In genomic region chr1:181352043-181352366, GRCm38 (mm10) we compare ENCODE assay signal across 9 mouse cellular contexts. TPM values are rescaled to one million over a fixed set of nuclear protein-coding genes. Genes with fewer than 3 reads are reported as not detected.
DNase-seq lines count a peak whose midpoint lies in the region; ATAC-seq and TF ChIP-seq lines count a peak whose summit lies in the region.
"Had no signal": no experiment of that assay in that cellular context is flagged by ENCODE, and none has a peak within 500 bp of the region (broad histone marks: within the 10 kb centered on the region; RNA-seq: fewer than 3 reads in every experiment).

No protein-coding gene starts in this region.

- TF ChIP-seq POLR2A in small intestine, adult 2 months (IDR thresholded peaks at IDR 0.05; ENCODE audit: low read depth, low read length) = no peak

- no peaks in the 10 kb centered on the region for H3K36me3 ChIP-seq in megakaryocyte, embryonic 14.5 days (replicated peaks; ENCODE audit: low read length)
- no peaks in the 10 kb centered on the region for H3K36me3 ChIP-seq in limb, embryonic 12.5 days
- no peaks in the 10 kb centered on the region for H3K36me3 ChIP-seq in small intestine, adult 2 months (ENCODE audit: control insufficient read depth, insufficient read depth, low read length)

- peak overlapping the region; percentile 99 for H3K4me2 ChIP-seq in limb, embryonic 12.5 days

- 3% methylated on average over 3 of the region's 3 CpGs for WGBS in limb, embryonic 12.5 days
- WGBS in small intestine, adult 2 months = 21% methylated on average over 3 of the region's 3 CpGs

- H3K4me1 ChIP-seq in megakaryocyte, embryonic 14.5 days = peaks cover 24% of the 10 kb centered on the region
- peaks cover 21% of the 10 kb centered on the region for H3K4me1 ChIP-seq in limb, embryonic 12.5 days (replicated peaks)
- peaks cover 6% of the 10 kb centered on the region; the same call in 1 of the 2 replicates for H3K4me1 ChIP-seq in small intestine, adult 2 months (ENCODE audit: control insufficient read depth, insufficient read depth, insufficient read length, low read length)

- H3K9me3 ChIP-seq in megakaryocyte, embryonic 14.5 days = peaks cover 7% of the 10 kb centered on the region; the same call in 1 of the 2 replicates
- H3K9me3 ChIP-seq in limb, embryonic 12.5 days = no peaks in the 10 kb centered on the region

- no peak for TF ChIP-seq CTCF in small intestine, adult 2 months (IDR thresholded peaks at IDR 0.05; ENCODE audit: extremely low read depth, insufficient read length, insufficient replicate concordance, low read depth, low read length)

- peak overlapping the region; percentile 53; the same call in 1 of the 2 replicates for H3K9ac ChIP-seq in limb, embryonic 12.5 days (replicated peaks)

- H3K27ac ChIP-seq in limb, embryonic 12.5 days = no peak overlapping the region
- H3K27ac ChIP-seq in small intestine, adult 2 months (ENCODE audit: insufficient read depth, low read depth, low read length) = no peak overlapping the region

- DNase-seq in frontal cortex, postnatal 14 days (ENCODE audit: low spot score in 2 of 2) = no peak
- no peak for DNase-seq in gastrocnemius, postnatal 10 days

- H3K4me3 ChIP-seq in megakaryocyte, embryonic 14.5 days (replicated peaks) = peak overlapping the region; percentile 89
- peak overlapping the region; percentile 59 for H3K4me3 ChIP-seq in limb, embryonic 12.5 days (replicated peaks)
- H3K4me3 ChIP-seq in small intestine, adult 2 months (ENCODE audit: low read depth, low read length) = peak overlapping the region; percentile 47

- H3K27me3 ChIP-seq in megakaryocyte, embryonic 14.5 days (replicated peaks) = peaks cover 89% of the 10 kb centered on the region
- H3K27me3 ChIP-seq in limb, embryonic 12.5 days = peaks cover 68% of the 10 kb centered on the region
- H3K27me3 ChIP-seq in small intestine, adult 2 months (ENCODE audit: control insufficient read depth, insufficient read depth, low read length) = peaks cover 31% of the 10 kb centered on the region

- peak; percentile 38; the same call in 1 of the 2 replicates for ATAC-seq in frontal cortex, adult (ENCODE audit: low TSS enrichment)
- no peak for ATAC-seq in megakaryocyte, adult 5-6 weeks (ENCODE audit: poor library complexity, severe bottlenecking)
- no peak; the same call in 1 of the 2 replicates for ATAC-seq in limb, embryonic 12.5 days (ENCODE audit: insufficient number of reproducible peaks, insufficient read depth, low FRiP score, low TSS enrichment, low read depth)
- no peak for ATAC-seq in megakaryocyte progenitor cell, adult 5-6 weeks (replicated peaks; ENCODE audit: poor library complexity)

RNA-seq across cellular contexts. Expression of gene Cnih3, which starts 0.4 kb away (rescaled TPM):
- not detected in 2 replicates for polyA plus RNA-seq in megakaryocyte, embryonic 14.5 days (2012; ENCODE audit: insufficient read depth, low replicate concordance)
- not detected in 2 replicates for total RNA-seq in megakaryocyte, adult 5-6 weeks (2015)
- total RNA-seq in megakaryocyte, adult 5-6 weeks (2017) = not detected in 2 replicates
- 0.77 and 1.1 TPM in 2 replicates for polyA plus RNA-seq in limb, embryonic 12.5 days (2016; fragmentation: Nextera tagmentation; extraction: Ambion mirVana)
- polyA plus RNA-seq in small intestine, adult 2 months (2012; rRNA removed) = 0.08 and 0.10 TPM in 2 replicates
- total RNA-seq in gastrocnemius, postnatal 10 days (2021) = under 1 TPM; 0.18 to 0.42 TPM
- total RNA-seq in megakaryocyte progenitor cell, adult 5-6 weeks (2015) = not detected in 2 replicates
- total RNA-seq in megakaryocyte progenitor cell, adult 5-6 weeks (2017) = not detected in 2 replicates
- total RNA-seq: adrenal gland, postnatal 36 days had no signal
